Comparison of ENCODE assay signal across 9 mouse cellular contexts in genomic region chr19:44720194-44720521, GRCm38 (mm10). TPM values are rescaled to one million over a fixed set of nuclear protein-coding genes. Genes with fewer than 3 reads are reported as not detected.
DNase-seq lines count a peak whose midpoint lies in the region; ATAC-seq and TF ChIP-seq lines count a peak whose summit lies in the region.
"Had no signal": no experiment of that assay in that cellular context is flagged by ENCODE, and none has a peak within 500 bp of the region (broad histone marks: within the 10 kb centered on the region; RNA-seq: fewer than 3 reads in every experiment).

No protein-coding gene starts in this region.

- no peak overlapping the region for H3K27ac ChIP-seq in heart, embryonic 13.5 days (replicated peaks)
- H3K27ac ChIP-seq in cortical plate, adult 2 months (ENCODE audit: insufficient read depth, low read length), result no peak overlapping the region
- no peak overlapping the region for H3K27ac ChIP-seq in hindbrain, postnatal 0 days
- no peak overlapping the region for H3K27ac ChIP-seq in liver, embryonic 15.5 days (replicated peaks)

- H3K9me3 ChIP-seq in heart, embryonic 13.5 days, result peaks cover 4% of the 10 kb centered on the region; the same call in 1 of the 2 replicates
- no peaks in the 10 kb centered on the region for H3K9me3 ChIP-seq in hindbrain, postnatal 0 days (ENCODE audit: low read length)
- H3K9me3 ChIP-seq in liver, embryonic 15.5 days (replicated peaks), result no peaks in the 10 kb centered on the region
- H3K9me3 ChIP-seq: G1E had no signal

- DNase-seq in heart, adult 8-10 months (ENCODE audit: low spot score), result no peak
- DNase-seq in hindbrain, postnatal 0 days (ENCODE audit: low spot score), result peak; percentile 27
- DNase-seq in ovary, postnatal 14 days (ENCODE audit: low spot score), result no peak
- DNase-seq in spleen, adult 12 weeks (ENCODE audit: low spot score), result no peak
- no peak for DNase-seq in left cerebral cortex, adult 8-10 months (ENCODE audit: low spot score in 2 of 2)

- no peak for TF ChIP-seq POLR2A in cortical plate, adult 2 months (IDR thresholded peaks at IDR 0.05; ENCODE audit: extremely low read depth, insufficient read depth, low read length)

- no peaks in the 10 kb centered on the region for H3K36me3 ChIP-seq in heart, embryonic 13.5 days
- H3K36me3 ChIP-seq in hindbrain, postnatal 0 days (ENCODE audit: insufficient read depth, low read length), result no peaks in the 10 kb centered on the region
- no peaks in the 10 kb centered on the region for H3K36me3 ChIP-seq in liver, embryonic 15.5 days (replicated peaks)
- H3K36me3 ChIP-seq: G1E had no signal

- TF ChIP-seq CTCF in cortical plate, adult 2 months (IDR thresholded peaks at IDR 0.05; ENCODE audit: extremely low read depth, insufficient read depth, low read length), result no peak
- no peak for TF ChIP-seq CTCF in hindbrain, postnatal 0 days (IDR thresholded peaks at IDR 0.05; ENCODE audit: low read depth)

- peak overlapping the region; percentile 83 for H3K4me2 ChIP-seq in heart, embryonic 13.5 days
- peak overlapping the region; percentile 53 for H3K4me2 ChIP-seq in hindbrain, postnatal 0 days (ENCODE audit: low read depth, low read length)
- H3K4me2 ChIP-seq in liver, embryonic 15.5 days, result peak overlapping the region; percentile 13; the same call in 1 of the 2 replicates

- 2% methylated on average over 29 of the region's 29 CpGs for WGBS in heart, embryonic 13.5 days
- WGBS in hindbrain, postnatal 0 days, result 2% methylated on average over 29 of the region's 29 CpGs
- 2% methylated on average over 29 of the region's 29 CpGs for WGBS in liver, embryonic 15.5 days (ENCODE audit: insufficient replicate concordance)

- H3K4me1 ChIP-seq in heart, embryonic 13.5 days, result peaks cover 17% of the 10 kb centered on the region
- no peaks in the 10 kb centered on the region for H3K4me1 ChIP-seq in cortical plate, adult 2 months (ENCODE audit: control insufficient read depth, insufficient read depth, low read length)
- peaks cover 8% of the 10 kb centered on the region; the same call in 1 of the 2 replicates for H3K4me1 ChIP-seq in hindbrain, postnatal 0 days (ENCODE audit: insufficient read depth, low read length)
- H3K4me1 ChIP-seq in liver, embryonic 15.5 days (replicated peaks), result no peaks in the 10 kb centered on the region

- H3K9ac ChIP-seq in heart, embryonic 13.5 days, result peak overlapping the region; percentile 74
- peak overlapping the region; percentile 30; the same call in 1 of the 2 replicates for H3K9ac ChIP-seq in hindbrain, postnatal 0 days (replicated peaks; ENCODE audit: low read length)
- H3K9ac ChIP-seq in liver, embryonic 15.5 days, result no peak overlapping the region

- peaks cover 92% of the 10 kb centered on the region for H3K27me3 ChIP-seq in heart, embryonic 13.5 days (replicated peaks)
- peaks cover 39% of the 10 kb centered on the region for H3K27me3 ChIP-seq in hindbrain, postnatal 0 days (ENCODE audit: insufficient read depth, low read length)
- peaks cover 84% of the 10 kb centered on the region for H3K27me3 ChIP-seq in liver, embryonic 15.5 days

- H3K4me3 ChIP-seq in heart, embryonic 13.5 days, result peak overlapping the region; percentile 54
- H3K4me3 ChIP-seq in cortical plate, adult 2 months (ENCODE audit: insufficient read depth, low read length), result 0 out of 2 replicates have a peak overlapping the region, but pooled peaks have one; percentile 13
- H3K4me3 ChIP-seq in hindbrain, postnatal 0 days (ENCODE audit: low read length), result peak overlapping the region; percentile 28
- no peak overlapping the region for H3K4me3 ChIP-seq in liver, embryonic 15.5 days (replicated peaks)

- no peak for ATAC-seq in heart, embryonic 13.5 days (ENCODE audit: extremely low read depth, insufficient number of reproducible peaks, low FRiP score, low TSS enrichment)
- ATAC-seq in hindbrain, postnatal 0 days, result no peak
- ATAC-seq in liver, embryonic 15.5 days (ENCODE audit: insufficient read depth), result no peak

RNA-seq across cellular contexts. Expression of gene Pax2, which starts 35.7 kb away (rescaled TPM):
- polyA plus RNA-seq in heart, embryonic 13.5 days (2015; fragmentation: Nextera tagmentation; extraction: Ambion mirVana), result not detected in 2 replicates
- total RNA-seq in heart, adult 8-10 months (2022), result not detected
- 0.06 and 0.13 TPM in 2 replicates for polyA plus RNA-seq in cortical plate, adult 2 months (2012; rRNA removed)
- 8.1 and 9.0 TPM in 2 replicates for total RNA-seq in hindbrain, postnatal 0 days (2014; rRNA removed)
- 9.6 and 11.2 TPM in 2 replicates for polyA plus RNA-seq in hindbrain, postnatal 0 days (2015; fragmentation: Nextera tagmentation; extraction: Ambion mirVana)
- polyA plus RNA-seq in liver, embryonic 15.5 days (2015; fragmentation: Nextera tagmentation; extraction: Ambion mirVana), result not detected in 2 replicates
- total RNA-seq in left cerebral cortex, adult 8-10 months (2022), result under 1 TPM in 3 of 4 experiments, not detected in 1; 0.11 to 0.37 (median 0.37) TPM
- polyA plus RNA-seq: G1E had no signal

Comparison
In these comparisons a context has a peak if more than half of its experiments do, and no peak if none do; other contexts are left out.
1. H3K4me2 ChIP-seq: peak in every context shown above with its lines; median percentile 83 in heart, embryonic 13.5 days; 53 in hindbrain, postnatal 0 days; 13 in liver, embryonic 15.5 days.